Mouse (Mus musculus): ENCODE measurements around the gene Adgrb2. TPM values are rescaled to one million over a fixed set of nuclear protein-coding genes. Genes with fewer than 3 reads are reported as not detected.

Gene Adgrb2
- polyA plus RNA-seq, 1 experiment from 2014 or later = 0.33 TPM

DNA sequence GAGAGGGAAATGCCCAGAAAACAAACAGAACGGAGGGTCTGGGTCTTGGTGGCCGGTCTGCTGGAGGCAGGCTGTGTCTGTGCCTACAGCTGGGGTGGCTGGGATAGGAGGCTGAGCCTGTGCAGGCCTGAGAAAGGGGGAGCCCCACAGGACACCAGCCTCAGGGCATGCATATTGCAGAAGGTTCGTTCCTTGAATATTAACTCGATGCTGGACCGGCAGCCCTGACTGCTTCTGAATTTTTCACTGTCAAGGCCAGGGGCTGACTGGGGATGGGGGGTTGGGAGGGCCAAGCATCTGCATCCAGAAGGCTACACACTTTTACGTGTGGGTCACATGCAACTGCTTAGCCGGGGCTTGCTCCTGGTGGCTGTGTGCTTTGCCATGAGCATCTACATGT, 48.8 kb downstream of the Adgrb2 start:
- H3K4me3 ChIP-seq (ENCODE audit: low read depth, low read length) = no peak overlapping the region
- H3K27me3 ChIP-seq (replicated peaks; ENCODE audit: insufficient read depth, low read length) = no peaks in the 10 kb centered on the region

DNA sequence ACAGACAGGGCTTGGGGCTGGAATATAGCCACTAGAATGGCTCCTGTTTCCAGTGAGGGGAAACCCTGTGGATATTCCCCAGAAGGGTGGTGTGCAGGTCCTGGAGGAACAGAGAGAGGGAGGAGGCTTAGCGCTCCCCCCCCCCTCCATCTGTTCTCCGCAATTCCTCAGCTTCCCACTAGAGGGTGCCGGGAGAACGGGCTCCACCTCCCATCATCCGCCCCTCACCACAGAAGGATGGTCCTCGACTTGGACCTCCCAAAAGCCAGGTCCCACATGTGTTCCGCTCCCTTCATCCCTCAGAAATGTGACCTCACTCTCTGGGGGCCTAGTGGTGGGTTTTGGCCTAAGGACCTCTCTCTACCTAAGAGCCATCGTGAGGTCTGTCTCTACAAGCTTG, 51.4 kb downstream of the Adgrb2 start:
- Histone ChIP-seq H3K9me3 (ENCODE audit: low read length) (no peaks in the 10 kb centered on the region), H3K36me3 (ENCODE audit: insufficient read depth, low read length) (no peaks in the 10 kb centered on the region), H3K4me1 (ENCODE audit: insufficient read depth, low read depth, low read length) (peaks cover 14% of the 10 kb centered on the region; the same call in 1 of the 2 replicates), H3K9ac (replicated peaks; ENCODE audit: low read depth) (no peak overlapping the region), H3K4me3 (ENCODE audit: low read depth, low read length) (no peak overlapping the region), H3K27me3 (replicated peaks; ENCODE audit: insufficient read depth, low read length) (no peaks in the 10 kb centered on the region), H3K4me2 (replicated peaks; ENCODE audit: low read depth, low read length) (peak overlapping the region; percentile 28; the same call in 1 of the 2 replicates), H3K27ac (ENCODE audit: low read length) (peak overlapping the region; percentile 51; the same call in 1 of the 2 replicates)
- WGBS = 2% methylated on average over 8 of the region's 8 CpGs
- ATAC-seq = peak; percentile 26
- DNase-seq (ENCODE audit: low spot score) = peak; percentile 63
- TF ChIP-seq EP300 (IDR thresholded peaks at IDR 0.05) (no peak), CTCF (IDR thresholded peaks at IDR 0.05) (peak; percentile 89)

More for the DNA sequence above, 48.8 kb downstream of the Adgrb2 start:
- TF ChIP-seq EP300 (IDR thresholded peaks at IDR 0.05) (no peak), CTCF (IDR thresholded peaks at IDR 0.05) (no peak)
- H3K9me3 ChIP-seq (ENCODE audit: low read length) = no peaks in the 10 kb centered on the region
- 66% methylated on average over 7 of the region's 7 CpGs for WGBS
- H3K27ac ChIP-seq (ENCODE audit: low read length) = no peak overlapping the region
- no peak overlapping the region for H3K9ac ChIP-seq (replicated peaks; ENCODE audit: low read depth)
- DNase-seq (ENCODE audit: low spot score) (no peak), ATAC-seq (no peak)
- H3K36me3 ChIP-seq (ENCODE audit: insufficient read depth, low read length) = no peaks in the 10 kb centered on the region
- peaks cover 14% of the 10 kb centered on the region; the same call in 1 of the 2 replicates for H3K4me1 ChIP-seq (ENCODE audit: insufficient read depth, low read depth, low read length)
- H3K4me2 ChIP-seq (replicated peaks; ENCODE audit: low read depth, low read length) = no peak overlapping the region

DNA sequence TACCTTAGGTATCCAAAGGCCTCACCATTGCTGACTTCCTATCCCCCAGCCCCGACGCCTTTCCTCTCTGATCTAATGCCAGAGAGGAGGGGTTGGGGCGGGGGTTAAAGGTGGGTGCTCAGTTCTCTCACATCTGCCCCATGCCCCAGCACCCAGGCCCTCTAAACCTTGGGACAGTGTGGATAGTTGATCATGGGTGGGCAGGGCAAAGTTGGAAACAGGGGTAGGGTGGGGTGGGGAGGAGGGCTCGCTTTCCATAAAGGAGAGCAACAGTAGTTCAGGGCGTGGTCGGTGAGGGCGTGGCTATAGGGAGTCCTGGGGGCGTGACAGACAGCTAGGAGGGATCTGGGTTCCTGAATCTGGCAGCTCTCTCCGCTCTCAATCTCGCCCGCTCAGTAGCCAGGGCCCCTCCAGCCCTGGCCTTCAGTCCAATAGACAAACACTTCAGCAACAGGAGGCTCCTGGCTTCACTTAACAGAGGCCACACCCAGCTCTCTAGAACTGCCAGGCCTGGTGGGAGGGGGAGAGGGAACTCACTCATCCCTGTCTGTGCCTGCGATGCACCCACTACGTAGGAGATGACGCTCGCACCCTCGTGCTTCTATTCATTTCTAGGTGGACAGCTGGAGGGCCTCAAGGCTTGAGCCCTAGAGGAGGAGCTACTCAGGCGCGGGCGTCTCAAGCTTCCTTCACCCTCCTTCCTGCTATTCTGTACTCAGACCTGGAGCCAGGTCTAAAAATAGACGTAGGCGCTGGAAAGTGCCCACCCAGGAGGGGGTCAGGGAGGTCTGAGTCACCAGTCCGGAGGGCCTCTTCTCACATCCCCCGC, 52.1 kb downstream of the Adgrb2 start:
- Histone ChIP-seq H3K27me3 (replicated peaks; ENCODE audit: insufficient read depth, low read length) (no peaks in the 10 kb centered on the region), H3K4me3 (ENCODE audit: low read depth, low read length) (no peak overlapping the region), H3K9me3 (ENCODE audit: low read length) (no peaks in the 10 kb centered on the region), H3K27ac (ENCODE audit: low read length) (peak overlapping the region; percentile 51; the same call in 1 of the 2 replicates), H3K4me1 (ENCODE audit: insufficient read depth, low read depth, low read length) (peaks cover 14% of the 10 kb centered on the region; the same call in 1 of the 2 replicates), H3K4me2 (replicated peaks; ENCODE audit: low read depth, low read length) (peak overlapping the region; percentile 28), H3K36me3 (ENCODE audit: insufficient read depth, low read length) (no peaks in the 10 kb centered on the region), H3K9ac (replicated peaks; ENCODE audit: low read depth) (no peak overlapping the region)
- ATAC-seq (peak; percentile 91), DNase-seq (ENCODE audit: low spot score) (peak; percentile 95)
- TF ChIP-seq EP300 (IDR thresholded peaks at IDR 0.05) (peak; percentile 61; the same call in 1 of the 2 replicates), CTCF (IDR thresholded peaks at IDR 0.05) (no peak)
- WGBS = 2% methylated on average over 21 of the region's 23 CpGs

DNA sequence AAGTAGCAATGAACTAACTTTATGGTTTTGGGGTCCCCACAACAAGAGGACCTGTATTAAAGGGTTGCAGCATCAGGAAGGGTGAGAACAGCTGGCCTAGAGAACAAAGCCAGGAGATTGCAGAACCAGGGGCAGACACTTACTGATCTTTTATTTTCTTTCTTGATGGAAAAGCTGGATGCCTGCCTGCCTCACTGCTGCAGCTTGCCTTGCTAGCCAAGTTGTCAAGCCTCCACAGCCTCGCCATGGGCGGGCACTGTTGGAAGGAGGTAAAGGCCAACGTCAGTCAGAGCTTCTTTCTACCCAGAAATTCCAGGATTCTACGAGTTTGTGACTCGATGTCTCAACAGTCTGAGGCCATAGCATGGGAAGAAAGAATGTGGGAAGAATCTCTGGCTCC, 54.7 kb downstream of the Adgrb2 start:
- peak; percentile 33 for DNase-seq (ENCODE audit: low spot score)
- H3K4me2 ChIP-seq (replicated peaks; ENCODE audit: low read depth, low read length) = no peak overlapping the region
- H3K4me3 ChIP-seq (ENCODE audit: low read depth, low read length) = no peak overlapping the region
- 35% methylated on average over 5 of the region's 5 CpGs for WGBS
- no peak overlapping the region for H3K27ac ChIP-seq (ENCODE audit: low read length)
- TF ChIP-seq CTCF (IDR thresholded peaks at IDR 0.05) = no peak
- peaks cover 14% of the 10 kb centered on the region; the same call in 1 of the 2 replicates for H3K4me1 ChIP-seq (ENCODE audit: insufficient read depth, low read depth, low read length)
- no peaks in the 10 kb centered on the region for H3K27me3 ChIP-seq (replicated peaks; ENCODE audit: insufficient read depth, low read length)
- ATAC-seq = no peak
- H3K36me3 ChIP-seq (ENCODE audit: insufficient read depth, low read length) = no peaks in the 10 kb centered on the region
- H3K9ac ChIP-seq (replicated peaks; ENCODE audit: low read depth) = no peak overlapping the region
- H3K9me3 ChIP-seq (ENCODE audit: low read length) = no peaks in the 10 kb centered on the region

DNA sequence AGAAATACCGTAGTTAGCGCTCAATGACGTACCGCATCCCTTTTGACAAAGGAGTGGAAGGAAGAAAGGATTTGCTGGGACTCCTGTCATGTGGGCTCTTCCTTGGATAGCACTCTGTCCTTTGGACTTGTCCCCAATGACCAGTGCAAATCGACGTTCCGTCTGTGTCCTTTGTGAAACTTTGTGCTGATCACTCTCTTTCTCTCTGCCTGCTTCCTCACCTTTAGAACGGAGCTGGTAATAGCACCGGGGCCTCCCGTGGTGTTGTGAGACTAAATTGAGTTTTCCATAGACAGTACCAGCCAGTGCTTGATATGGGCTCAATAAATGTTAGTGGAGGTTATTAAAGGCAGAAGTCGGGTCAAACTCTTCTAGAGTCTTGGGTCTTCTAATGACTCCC, 56.4 kb downstream of the Adgrb2 start:
- Histone ChIP-seq H3K27ac (ENCODE audit: low read length) (no peak overlapping the region), H3K27me3 (replicated peaks; ENCODE audit: insufficient read depth, low read length) (no peaks in the 10 kb centered on the region), H3K9ac (replicated peaks; ENCODE audit: low read depth) (no peak overlapping the region), H3K4me2 (replicated peaks; ENCODE audit: low read depth, low read length) (no peak overlapping the region), H3K4me1 (ENCODE audit: insufficient read depth, low read depth, low read length) (peaks cover 20% of the 10 kb centered on the region; the same call in 1 of the 2 replicates), H3K9me3 (ENCODE audit: low read length) (no peaks in the 10 kb centered on the region), H3K36me3 (ENCODE audit: insufficient read depth, low read length) (no peaks in the 10 kb centered on the region), H3K4me3 (ENCODE audit: low read depth, low read length) (no peak overlapping the region)
- 86% methylated on average over 11 of the region's 11 CpGs for WGBS
- DNase-seq (ENCODE audit: low spot score) (no peak), ATAC-seq (no peak)
- TF ChIP-seq CTCF (IDR thresholded peaks at IDR 0.05) (no peak), EP300 (IDR thresholded peaks at IDR 0.05) (no peak)

DNA sequence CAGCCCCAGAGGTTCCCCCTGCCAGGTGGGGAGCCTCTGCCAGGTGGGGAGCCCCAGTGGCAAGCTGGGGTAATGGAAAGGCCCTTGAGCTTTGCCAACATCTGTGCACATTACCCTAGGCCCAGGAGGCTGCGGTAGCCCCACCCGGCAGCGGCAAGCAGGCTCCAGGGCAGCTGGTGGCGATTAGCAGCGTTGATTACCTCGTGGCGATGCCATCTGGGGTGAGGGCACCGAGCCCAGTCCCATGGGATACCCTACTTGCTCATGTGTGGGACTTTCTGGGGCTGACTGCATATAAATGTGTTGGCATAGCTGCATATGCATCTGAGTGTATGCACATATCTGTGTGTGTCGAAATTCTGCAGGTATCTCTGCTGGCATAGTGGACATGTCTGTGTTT, 59.5 kb downstream of the Adgrb2 start:
- Histone ChIP-seq H3K36me3 (ENCODE audit: insufficient read depth, low read length) (no peaks in the 10 kb centered on the region), H3K9me3 (ENCODE audit: low read length) (no peaks in the 10 kb centered on the region), H3K4me1 (ENCODE audit: insufficient read depth, low read depth, low read length) (peaks cover 6% of the 10 kb centered on the region; the same call in 1 of the 2 replicates), H3K27me3 (replicated peaks; ENCODE audit: insufficient read depth, low read length) (no peaks in the 10 kb centered on the region), H3K9ac (replicated peaks; ENCODE audit: low read depth) (no peak overlapping the region), H3K4me3 (ENCODE audit: low read depth, low read length) (no peak overlapping the region), H3K27ac (ENCODE audit: low read length) (no peak overlapping the region), H3K4me2 (replicated peaks; ENCODE audit: low read depth, low read length) (no peak overlapping the region)
- TF ChIP-seq EP300 (IDR thresholded peaks at IDR 0.05) (no peak), CTCF (IDR thresholded peaks at IDR 0.05) (no peak)
- no peak for ATAC-seq
- WGBS = 83% methylated on average over 9 of the region's 9 CpGs
- no peak for DNase-seq (ENCODE audit: low spot score)

All from lung, postnatal 0 days (tissue).